Mouse (Mus musculus): ENCODE measurements around the gene Mypn. TPM values are rescaled to one million over a fixed set of nuclear protein-coding genes. Genes with fewer than 3 reads are reported as not detected.

The Mypn gene
- polyA plus RNA-seq, 1 experiment, result not detected

- Histone ChIP-seq H3K4me1 (ENCODE audit: control insufficient read depth, insufficient read depth, low read length) (no peaks in the 10 kb centered on the region), H3K4me3 (ENCODE audit: insufficient read depth, low read length) (no peak overlapping the region), H3K27ac (ENCODE audit: insufficient read depth, low read length) (no peak overlapping the region)
- TF ChIP-seq CTCF (IDR thresholded peaks at IDR 0.05; ENCODE audit: borderline replicate concordance, insufficient read depth, low read length) (no peak), POLR2A (IDR thresholded peaks at IDR 0.05; ENCODE audit: low read depth, low read length) (no peak)
These were observed 17.5 kb upstream of the Mypn start for GRCm38 (mm10) chr10:63221081-63221783.

GRCm38 (mm10) chr10:63208871-63209270 lies 5.1 kb upstream of the Mypn start:
- Histone ChIP-seq H3K4me1 (ENCODE audit: control insufficient read depth, insufficient read depth, low read length) (no peaks in the 10 kb centered on the region), H3K4me3 (ENCODE audit: insufficient read depth, low read length) (no peak overlapping the region), H3K27ac (ENCODE audit: insufficient read depth, low read length) (no peak overlapping the region)
- TF ChIP-seq POLR2A (IDR thresholded peaks at IDR 0.05; ENCODE audit: low read depth, low read length) (no peak), CTCF (IDR thresholded peaks at IDR 0.05; ENCODE audit: borderline replicate concordance, insufficient read depth, low read length) (no peak)

GRCm38 (mm10) chr10:63203002-63203401 lies 750 bp downstream of the Mypn start:
- TF ChIP-seq CTCF (IDR thresholded peaks at IDR 0.05; ENCODE audit: borderline replicate concordance, insufficient read depth, low read length) (no peak), POLR2A (IDR thresholded peaks at IDR 0.05; ENCODE audit: low read depth, low read length) (no peak)
- Histone ChIP-seq H3K27ac (ENCODE audit: insufficient read depth, low read length) (no peak overlapping the region), H3K4me3 (ENCODE audit: insufficient read depth, low read length) (no peak overlapping the region), H3K4me1 (ENCODE audit: control insufficient read depth, insufficient read depth, low read length) (no peaks in the 10 kb centered on the region)

- no peak overlapping the region for H3K4me3 ChIP-seq (ENCODE audit: insufficient read depth, low read length)
- no peaks in the 10 kb centered on the region for H3K4me1 ChIP-seq (ENCODE audit: control insufficient read depth, insufficient read depth, low read length)
- TF ChIP-seq CTCF (IDR thresholded peaks at IDR 0.05; ENCODE audit: borderline replicate concordance, insufficient read depth, low read length) (no peak), POLR2A (IDR thresholded peaks at IDR 0.05; ENCODE audit: low read depth, low read length) (no peak)
- H3K27ac ChIP-seq (ENCODE audit: insufficient read depth, low read length), result no peak overlapping the region
These were observed 2.2 kb downstream of the Mypn start for GRCm38 (mm10) chr10:63201534-63201933.

- no peaks in the 10 kb centered on the region for H3K4me1 ChIP-seq (ENCODE audit: control insufficient read depth, insufficient read depth, low read length)
- TF ChIP-seq POLR2A (IDR thresholded peaks at IDR 0.05; ENCODE audit: low read depth, low read length) (no peak), CTCF (IDR thresholded peaks at IDR 0.05; ENCODE audit: borderline replicate concordance, insufficient read depth, low read length) (no peak)
- no peak overlapping the region for H3K4me3 ChIP-seq (ENCODE audit: insufficient read depth, low read length)
- no peak overlapping the region for H3K27ac ChIP-seq (ENCODE audit: insufficient read depth, low read length)
These were observed 4.7 kb downstream of the Mypn start for GRCm38 (mm10) chr10:63199008-63199407.

GRCm38 (mm10) chr10:63192736-63193135 lies 11.0 kb downstream of the Mypn start:
- no peak overlapping the region for H3K4me3 ChIP-seq (ENCODE audit: insufficient read depth, low read length)
- no peak overlapping the region for H3K27ac ChIP-seq (ENCODE audit: insufficient read depth, low read length)
- H3K4me1 ChIP-seq (ENCODE audit: control insufficient read depth, insufficient read depth, low read length), result no peaks in the 10 kb centered on the region
- TF ChIP-seq POLR2A (IDR thresholded peaks at IDR 0.05; ENCODE audit: low read depth, low read length) (no peak), CTCF (IDR thresholded peaks at IDR 0.05; ENCODE audit: borderline replicate concordance, insufficient read depth, low read length) (no peak)

GRCm38 (mm10) chr10:63192276-63192675 lies 11.5 kb downstream of the Mypn start:
- Histone ChIP-seq H3K4me3 (ENCODE audit: insufficient read depth, low read length) (no peak overlapping the region), H3K4me1 (ENCODE audit: control insufficient read depth, insufficient read depth, low read length) (no peaks in the 10 kb centered on the region), H3K27ac (ENCODE audit: insufficient read depth, low read length) (no peak overlapping the region)
- TF ChIP-seq CTCF (IDR thresholded peaks at IDR 0.05; ENCODE audit: borderline replicate concordance, insufficient read depth, low read length) (no peak), POLR2A (IDR thresholded peaks at IDR 0.05; ENCODE audit: low read depth, low read length) (no peak)

GRCm38 (mm10) chr10:63184451-63184850 lies 19.3 kb downstream of the Mypn start:
- Histone ChIP-seq H3K4me3 (ENCODE audit: insufficient read depth, low read length) (no peak overlapping the region), H3K4me1 (ENCODE audit: control insufficient read depth, insufficient read depth, low read length) (no peaks in the 10 kb centered on the region), H3K27ac (ENCODE audit: insufficient read depth, low read length) (no peak overlapping the region)
- TF ChIP-seq CTCF (IDR thresholded peaks at IDR 0.05; ENCODE audit: borderline replicate concordance, insufficient read depth, low read length) (no peak), POLR2A (IDR thresholded peaks at IDR 0.05; ENCODE audit: low read depth, low read length) (no peak)

GRCm38 (mm10) chr10:63182177-63182768 lies 21.5 kb downstream of the Mypn start:
- H3K4me1 ChIP-seq (ENCODE audit: control insufficient read depth, insufficient read depth, low read length), result no peaks in the 10 kb centered on the region
- no peak for TF ChIP-seq CTCF (IDR thresholded peaks at IDR 0.05; ENCODE audit: borderline replicate concordance, insufficient read depth, low read length)
- no peak for TF ChIP-seq POLR2A (IDR thresholded peaks at IDR 0.05; ENCODE audit: low read depth, low read length)
- H3K27ac ChIP-seq (ENCODE audit: insufficient read depth, low read length), result no peak overlapping the region
- H3K4me3 ChIP-seq (ENCODE audit: insufficient read depth, low read length), result no peak overlapping the region

GRCm38 (mm10) chr10:63181166-63181565 lies 22.6 kb downstream of the Mypn start:
- no peak overlapping the region for H3K4me3 ChIP-seq (ENCODE audit: insufficient read depth, low read length)
- H3K27ac ChIP-seq (ENCODE audit: insufficient read depth, low read length), result no peak overlapping the region
- no peak for TF ChIP-seq POLR2A (IDR thresholded peaks at IDR 0.05; ENCODE audit: low read depth, low read length)
- no peak for TF ChIP-seq CTCF (IDR thresholded peaks at IDR 0.05; ENCODE audit: borderline replicate concordance, insufficient read depth, low read length)
- no peaks in the 10 kb centered on the region for H3K4me1 ChIP-seq (ENCODE audit: control insufficient read depth, insufficient read depth, low read length)
